Mouse (Mus musculus): Measurements from ENCODE around the gene Hps6.

GRCm38 (mm10) chr19:46041933-46042475 lies 38.7 kb downstream of the Hps6 start:
- TF ChIP-seq MYOD1 (IDR thresholded peaks at IDR 0.05; ENCODE audit: control insufficient read depth in 1 of 3, insufficient read length in 2 of 3, low read depth in 2 of 3) (no peak), POLR2A (IDR thresholded peaks at IDR 0.05; ENCODE audit: insufficient read length, low read depth) (no peak), MAX (IDR thresholded peaks at IDR 0.05; ENCODE audit: low read depth) (no peak), POLR2AphosphoS2 (IDR thresholded peaks at IDR 0.05; ENCODE audit: insufficient read length, low read depth) (no peak), SRF (IDR thresholded peaks at IDR 0.05; ENCODE audit: control insufficient read depth, insufficient read length, low read depth) (no peak), USF1 (IDR thresholded peaks at IDR 0.05; ENCODE audit: low read depth) (no peak), E2F4 (IDR thresholded peaks at IDR 0.05; ENCODE audit: insufficient read depth) (no peak), REST (IDR thresholded peaks at IDR 0.05; ENCODE audit: insufficient read depth, insufficient read length) (no peak), MYOG (IDR thresholded peaks at IDR 0.05; ENCODE audit: control insufficient read depth in 1 of 3, insufficient read depth in 1 of 3, insufficient read length in 2 of 3, low read depth in 2 of 3) (no peak), TCF3 (IDR thresholded peaks at IDR 0.05; ENCODE audit: insufficient read length, low read depth) (no peak), TCF12 (IDR thresholded peaks at IDR 0.05; ENCODE audit: insufficient read depth, poor library complexity, severe bottlenecking) (no peak), CEBPB (IDR thresholded peaks at IDR 0.05; ENCODE audit: insufficient read depth, poor library complexity, severe bottlenecking) (no peak)
